Mouse (Mus musculus) spleen, embryonic (tissue): Measurements from ENCODE around the gene Nlrc4.

ENCODE experiments used
- CTCF ChIA-PET: fragments of 350-600 bp; sonication (Branson Sonifier 250); formaldehyde crosslinking; loops from one replicate; lab custom pipeline; 2022; lab: Charles Lee

The Nlrc4 gene

GRCm38 (mm10) chr17:74431481-74431880, 27.5 kb downstream of the Nlrc4 start:
- CTCF ChIA-PET, result no interaction called here

GRCm38 (mm10) chr17:74430074-74430473, 28.9 kb downstream of the Nlrc4 start:
- CTCF ChIA-PET, result no interaction called here

- CTCF ChIA-PET, result no interaction called here
Measured at GRCm38 (mm10) chr17:74424401-74425005, 34.4 kb downstream of the Nlrc4 start.

GRCm38 (mm10) chr17:74420656-74421055, 38.3 kb downstream of the Nlrc4 start:
- CTCF ChIA-PET, result interaction anchor here (0.6 kb wide), 1 partner anchor 187 kb away, joined by 4 read pairs; no protein-coding TSS in a partner anchor

GRCm38 (mm10) chr17:74418171-74418570, 40.8 kb downstream of the Nlrc4 start:
- CTCF ChIA-PET, result no interaction called here

- CTCF ChIA-PET, result no interaction called here
Measured at GRCm38 (mm10) chr17:74416841-74417360, 42.0 kb downstream of the Nlrc4 start.

GRCm38 (mm10) chr17:74414671-74415070, 44.3 kb downstream of the Nlrc4 start:
- CTCF ChIA-PET, result no interaction called here

GRCm38 (mm10) chr17:74413324-74413723, 45.6 kb downstream of the Nlrc4 start:
- CTCF ChIA-PET, result no interaction called here

GRCm38 (mm10) chr17:74409722-74410121, 49.2 kb downstream of the Nlrc4 start:
- CTCF ChIA-PET, result no interaction called here

- CTCF ChIA-PET, result no interaction called here
Measured at GRCm38 (mm10) chr17:74406487-74406886, 52.5 kb downstream of the Nlrc4 start.

- CTCF ChIA-PET, result no interaction called here
Measured at GRCm38 (mm10) chr17:74402486-74403222, 56.3 kb downstream of the Nlrc4 start.

- CTCF ChIA-PET, result no interaction called here
Measured at GRCm38 (mm10) chr17:74397173-74397572, 61.8 kb downstream of the Nlrc4 start.

GRCm38 (mm10) chr17:74396766-74397165, 62.2 kb downstream of the Nlrc4 start:
- CTCF ChIA-PET, result no interaction called here

GRCm38 (mm10) chr17:74395383-74396065, 63.4 kb downstream of the Nlrc4 start, which contains the start of gene Slc30a6:
Gene Slc30a6 (plus strand): TSS chr17:74395608.
- CTCF ChIA-PET, result no interaction called here

GRCm38 (mm10) chr17:74394855-74395254, 64.1 kb downstream of the Nlrc4 start:
- CTCF ChIA-PET, result no interaction called here

- CTCF ChIA-PET, result interaction anchor here (0.7 kb wide), 1 partner anchor 325 kb away, joined by 3 read pairs; no protein-coding TSS in a partner anchor
Measured at GRCm38 (mm10) chr17:74394381-74394780, 64.6 kb downstream of the Nlrc4 start.

- CTCF ChIA-PET, result no interaction called here
Measured at GRCm38 (mm10) chr17:74389847-74390246, 69.1 kb downstream of the Nlrc4 start.

GRCm38 (mm10) chr17:74386657-74387056, 72.3 kb downstream of the Nlrc4 start:
- CTCF ChIA-PET, result no interaction called here

GRCm38 (mm10) chr17:74376916-74377315, 82.0 kb downstream of the Nlrc4 start:
- CTCF ChIA-PET, result interaction anchor here (0.6 kb wide), 1 partner anchor 298 kb away, joined by 4 read pairs; no protein-coding TSS in a partner anchor
